Mouse (Mus musculus) cerebral cortex, adult 2 months (tissue): ENCODE measurements around the gene Liph.

Experiments
- WGBS: fragments of 180-500 bp; shearing (Covaris S2); methylation state at CpG from one replicate; pipeline ENCODE4 v1.1.7; 2018; 5-methylcytosine and 5-hydroxymethylcytosine counted together

Gene Liph

GRCm38 (mm10) chr16:21995304-21995703 lies at the start of gene Liph:
Gene Liph, minus strand, starts transcription at chr16:21995663.
- WGBS = 5% methylated on average over 16 of the region's 16 CpGs

- 73% methylated on average over 4 of the region's 4 CpGs for WGBS
Measured at GRCm38 (mm10) chr16:22043830-22044229, 48.4 kb upstream of the Liph start.

DNA sequence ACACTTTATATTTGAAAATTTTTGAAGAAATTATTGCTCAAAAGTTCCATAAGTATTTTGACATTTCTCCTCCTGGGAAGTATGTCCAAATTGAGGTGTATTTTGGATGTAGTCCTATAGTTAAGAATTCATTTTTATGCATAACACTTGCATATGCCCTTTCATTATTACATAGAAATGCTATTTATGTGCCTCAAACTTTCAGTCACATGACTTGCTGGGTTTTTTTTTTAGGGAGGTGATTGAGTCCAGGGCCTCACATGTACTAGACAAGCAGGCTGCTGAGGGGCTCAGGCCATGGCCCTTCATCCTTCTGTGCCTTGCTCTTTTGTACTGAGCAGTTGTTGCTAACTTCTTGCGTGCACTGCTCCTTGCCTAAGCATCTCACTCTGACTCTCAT lies 44.5 kb upstream of the Liph start:
- 91% methylated on average over 1 of the region's 1 CpGs for WGBS

DNA sequence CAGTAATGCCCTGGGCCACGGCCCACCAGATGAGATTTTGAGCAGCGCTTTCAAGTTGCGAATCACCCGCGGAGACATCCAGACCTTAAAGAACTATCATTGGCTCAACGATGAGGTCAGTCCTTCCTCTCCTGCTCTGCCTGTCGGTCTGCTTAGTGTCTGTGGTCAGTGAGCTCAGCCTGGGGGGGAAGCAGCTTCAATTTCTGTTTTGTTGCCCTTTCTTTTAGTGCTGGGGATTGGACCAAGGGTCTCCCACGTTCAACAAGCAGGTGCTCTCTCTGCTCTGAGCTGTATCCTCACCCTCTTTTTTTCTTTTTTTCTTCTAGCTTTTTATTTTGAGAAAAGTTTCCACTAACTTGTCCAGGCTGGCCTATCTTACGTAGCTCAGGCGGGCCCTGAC lies 43.1 kb upstream of the Liph start:
- 88% methylated on average over 10 of the region's 10 CpGs for WGBS

GRCm38 (mm10) chr16:22027474-22027873 lies 32.0 kb upstream of the Liph start:
- 89% methylated on average over 5 of the region's 5 CpGs for WGBS

DNA sequence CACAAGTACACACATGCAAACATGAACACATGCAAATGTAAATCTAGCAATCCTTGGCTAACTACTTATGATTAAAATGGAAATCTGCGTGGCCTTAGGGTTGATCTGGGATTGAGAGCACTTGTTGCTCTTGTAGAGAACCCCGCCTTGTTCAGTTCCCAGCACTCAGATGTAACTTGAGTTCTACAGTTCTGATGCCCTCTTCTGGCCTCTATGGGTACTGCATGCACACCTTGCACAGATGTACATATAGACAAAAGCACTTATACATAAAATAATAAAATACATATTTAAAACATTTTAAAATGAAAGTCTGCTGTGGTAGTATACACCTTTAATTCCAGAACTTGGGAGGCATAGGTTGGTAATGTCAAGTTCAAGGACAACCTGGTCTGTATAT lies 26.7 kb upstream of the Liph start:
- 96% methylated on average over 2 of the region's 2 CpGs for WGBS

- WGBS = 88% methylated on average over 1 of the region's 1 CpGs
Measured at GRCm38 (mm10) chr16:22015569-22015968, 20.1 kb upstream of the Liph start.

DNA sequence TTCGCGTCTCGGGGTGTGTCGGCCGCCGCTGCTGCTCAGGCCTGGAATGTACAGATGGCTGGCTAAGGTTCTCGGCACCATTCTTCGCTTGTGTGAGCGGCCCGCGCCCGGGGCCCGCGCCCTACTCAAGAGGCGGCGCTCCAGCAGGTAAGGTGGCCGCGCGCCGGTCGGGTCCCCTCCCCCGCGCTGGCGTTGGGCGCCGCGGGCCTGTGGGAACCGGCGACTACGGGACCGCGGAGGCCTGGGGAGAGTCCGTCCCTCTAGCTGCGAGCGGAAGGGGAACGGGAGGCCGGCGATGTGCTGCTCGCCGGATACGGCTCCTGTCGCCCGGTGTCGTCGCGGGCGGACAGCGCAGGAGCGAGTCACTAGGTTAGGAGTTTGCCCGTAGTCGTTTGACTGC lies 14.1 kb upstream of the Liph start:
- WGBS = under 1% methylated on average over 38 of the region's 51 CpGs

DNA sequence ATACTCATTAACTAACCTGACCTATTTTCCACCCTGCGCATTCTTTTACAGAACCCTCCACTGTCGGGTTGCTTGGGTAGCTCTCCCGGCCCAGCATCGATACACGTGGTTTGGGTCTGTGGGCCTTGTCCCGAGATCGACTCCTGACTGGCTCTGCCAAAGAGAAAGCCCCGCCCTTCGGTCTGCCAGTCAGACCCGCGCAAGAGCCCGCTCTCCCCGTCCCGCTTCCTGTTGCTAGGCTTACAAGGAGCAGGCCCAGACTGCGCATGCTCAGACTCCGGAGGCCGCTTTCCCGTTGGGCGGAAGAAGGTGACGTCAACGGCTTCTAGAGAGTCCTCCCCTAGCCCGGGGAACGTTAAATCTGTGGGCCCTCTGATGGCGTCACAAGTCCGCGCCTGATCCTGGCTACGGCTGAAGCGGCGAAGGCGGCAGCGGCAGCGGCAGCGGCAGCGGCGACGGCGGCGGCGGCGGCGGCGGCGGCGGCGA lies 13.7 kb upstream of the Liph start, which contains the start of gene Senp2:
TSS of gene Senp2 (plus strand) at position 386 of the 486 bp plus-strand sequence.
- WGBS = under 1% methylated on average over 44 of the region's 45 CpGs

DNA sequence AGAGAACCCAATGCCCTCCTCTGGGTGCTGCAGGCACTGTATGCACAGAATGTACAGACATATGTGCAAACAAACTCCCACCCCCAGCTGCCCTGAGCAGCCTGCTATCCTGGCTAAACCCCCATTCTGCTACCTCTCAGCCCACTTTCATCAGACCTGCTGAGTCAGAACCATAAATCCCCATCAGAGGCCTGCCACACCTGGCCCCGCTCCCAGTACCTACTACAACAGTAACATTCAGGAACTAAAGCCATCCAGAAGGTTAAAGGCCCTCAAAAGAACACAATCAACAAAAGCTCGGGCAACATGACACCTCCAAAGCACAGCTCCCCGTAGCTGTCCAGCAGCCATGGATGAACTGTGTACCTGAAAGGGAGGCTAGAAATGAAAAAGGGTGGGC lies 6.1 kb upstream of the Liph start:
- WGBS = 75% methylated on average over 3 of the region's 3 CpGs

GRCm38 (mm10) chr16:22001172-22001571 lies 5.7 kb upstream of the Liph start:
- 74% methylated on average over 4 of the region's 4 CpGs for WGBS

GRCm38 (mm10) chr16:21999941-22000690 lies 4.7 kb upstream of the Liph start:
- WGBS = 85% methylated on average over 4 of the region's 4 CpGs

GRCm38 (mm10) chr16:21998061-21998460 lies 2.6 kb upstream of the Liph start:
- 60% methylated on average over 5 of the region's 5 CpGs for WGBS

DNA sequence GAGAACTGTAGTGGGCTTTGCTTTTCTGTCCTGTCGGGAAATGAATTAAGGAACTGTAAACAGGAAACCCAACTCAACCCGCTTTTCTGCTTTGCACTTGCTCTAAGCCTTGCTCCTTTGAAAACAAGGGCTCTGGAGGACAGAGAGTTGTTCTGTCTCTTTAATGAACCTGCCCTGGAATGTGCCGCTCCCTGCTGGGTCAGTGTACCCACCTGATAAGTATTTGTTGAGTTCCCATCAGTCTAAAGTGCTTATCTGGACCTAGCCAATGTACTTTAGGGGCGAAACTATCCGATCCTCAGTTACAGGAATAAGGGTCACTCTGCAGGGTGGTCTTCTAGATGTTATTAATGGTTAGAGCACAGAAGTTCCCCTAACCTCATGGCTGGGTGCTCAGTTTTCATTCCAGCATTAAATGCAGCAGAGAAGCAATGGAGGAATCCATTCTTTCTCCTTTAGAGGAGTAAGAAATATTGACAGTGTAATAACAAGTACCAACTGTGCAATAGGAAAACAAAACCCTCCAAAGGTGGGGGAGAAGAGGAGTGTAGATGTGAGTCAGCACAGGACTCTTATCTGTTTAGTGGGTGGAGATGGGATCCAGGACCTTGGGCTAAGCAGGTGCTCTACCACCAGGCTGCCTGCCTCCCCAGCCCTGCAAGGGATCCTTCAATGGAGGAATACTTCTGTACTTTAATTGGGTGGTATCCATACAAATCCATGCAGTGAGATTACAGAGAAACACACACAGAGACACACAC lies 1.6 kb upstream of the Liph start:
- 86% methylated on average over 5 of the region's 5 CpGs for WGBS

GRCm38 (mm10) chr16:21996402-21996801 lies 939 bp upstream of the Liph start:
- WGBS = 76% methylated on average over 4 of the region's 4 CpGs

DNA sequence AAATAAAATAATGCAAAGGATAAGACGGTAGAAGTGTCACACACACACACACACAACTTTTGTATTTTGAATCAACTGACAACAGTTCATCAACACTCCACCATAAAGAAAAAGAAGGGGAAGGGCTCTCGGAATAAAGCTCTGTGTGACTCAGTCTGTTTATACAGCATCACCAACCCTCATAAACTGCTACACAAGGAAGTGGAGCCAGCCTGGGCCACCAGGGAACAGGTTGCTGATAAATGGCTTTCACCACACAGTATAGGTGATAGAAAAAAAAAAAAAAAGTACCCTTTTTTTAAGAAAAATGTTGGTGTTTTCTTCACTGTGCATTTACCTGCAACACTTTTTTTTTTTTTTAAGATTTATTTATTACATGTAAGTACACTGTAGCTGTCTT lies 3.7 kb downstream of the Liph start:
- 78% methylated on average over 2 of the region's 2 CpGs for WGBS

GRCm38 (mm10) chr16:21987956-21988355 lies 7.5 kb downstream of the Liph start:
- WGBS = 76% methylated on average over 5 of the region's 5 CpGs

- 73% methylated on average over 3 of the region's 3 CpGs for WGBS
Measured at GRCm38 (mm10) chr16:21986191-21986590, 9.3 kb downstream of the Liph start.

DNA sequence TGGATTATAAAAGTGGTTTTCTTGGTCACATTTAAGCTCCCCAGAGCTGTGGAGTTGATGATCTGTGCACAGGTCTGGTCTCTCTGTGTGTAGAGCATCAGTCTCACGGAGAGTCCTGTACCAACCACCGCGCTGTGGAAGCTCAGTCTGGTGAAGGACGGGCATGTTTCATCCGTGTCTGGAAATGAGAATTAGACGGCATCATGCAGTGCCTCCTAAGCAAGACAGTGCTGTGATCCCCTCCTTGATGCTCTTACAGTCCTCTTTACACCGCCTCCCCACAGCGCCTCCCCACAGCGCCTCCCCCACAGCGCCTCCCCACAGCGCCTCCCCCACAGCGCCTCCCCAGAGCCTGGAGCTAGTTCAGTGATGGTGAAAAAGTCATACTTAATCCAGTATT lies 11.4 kb downstream of the Liph start:
- WGBS = 91% methylated on average over 12 of the region's 12 CpGs

- 93% methylated on average over 4 of the region's 4 CpGs for WGBS
Measured at GRCm38 (mm10) chr16:21983581-21983980, 11.9 kb downstream of the Liph start.

DNA sequence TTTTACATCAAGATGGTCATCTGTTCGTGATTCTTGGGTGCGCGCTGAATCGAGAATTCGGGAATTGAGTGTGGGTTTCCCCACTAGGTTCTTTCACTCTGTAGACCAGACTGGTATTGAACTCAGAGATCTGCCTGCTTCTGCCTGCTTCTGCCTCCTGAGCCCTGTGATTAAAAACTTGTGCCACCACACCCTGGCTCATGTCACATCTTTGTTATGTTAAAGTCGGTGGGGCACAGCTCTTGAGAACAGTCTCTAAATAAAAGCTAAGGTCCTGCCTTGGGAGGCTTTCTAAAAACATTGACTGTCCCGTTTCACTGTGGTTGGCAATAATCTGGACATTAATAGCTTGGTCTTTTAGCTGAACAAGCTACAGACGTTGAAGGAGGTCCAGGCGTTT lies 12.3 kb downstream of the Liph start:
- WGBS = 91% methylated on average over 9 of the region's 9 CpGs

- 48% methylated on average over 5 of the region's 5 CpGs for WGBS
Measured at GRCm38 (mm10) chr16:21977347-21977746, 18.1 kb downstream of the Liph start.

GRCm38 (mm10) chr16:21976203-21976602 lies 19.3 kb downstream of the Liph start:
- WGBS = 21% methylated on average over 16 of the region's 16 CpGs
